Mouse (Mus musculus) midbrain, embryonic 16.5 days (tissue): ENCODE results near the gene Psmg3. TPM values are rescaled to one million over a fixed set of nuclear protein-coding genes. Genes with fewer than 3 reads are reported as not detected.

ENCODE experiments used
- polyA plus RNA-seq: library from polyadenylated mRNA; unstranded; fragments of >200 nt; fragmentation: Nextera tagmentation; extraction: Ambion mirVana; gene quantifications from 2 replicates; pipeline ENCODE4 v1.2.1, GENCODE M21; 2015

Gene Psmg3
- polyA plus RNA-seq, 1 experiment from 2014 or later = 71.8 TPM

Other genes with a start within 250 kb of the Psmg3 start
- gene Micall2, start 90.5 kb downstream of the Psmg3 start, polyA plus RNA-seq = 14.7 and 15.2 TPM in 2 replicates
- 33.2 TPM in 2 replicates for gene Ints1, start 51.2 kb downstream of the Psmg3 start, polyA plus RNA-seq
- 17.6 and 18.8 TPM in 2 replicates for gene Mafk, start 35.4 kb downstream of the Psmg3 start, polyA plus RNA-seq
- 0.09 and 0.26 TPM in 2 replicates for gene Tmem184a, start 7.0 kb downstream of the Psmg3 start, polyA plus RNA-seq
- gene Gm26938, start 478 bp downstream of the Psmg3 start, polyA plus RNA-seq = not detected in 2 replicates
- 2.5 TPM in 2 replicates for gene Elfn1, start 81.1 kb upstream of the Psmg3 start, polyA plus RNA-seq